Mouse (Mus musculus): ENCODE measurements at regions not wholly inside any gene's neighbourhood (a gene's known extent, or its start where the extent isn't known, plus 50 kb on each side); places are given as distances from the start of the nearest gene placed in this dataset.

- DNase-seq (ENCODE audit: low spot score) (no peak), ATAC-seq (replicated peaks; ENCODE audit: low FRiP score) (no peak)
- Histone ChIP-seq H3K27ac (ENCODE audit: low read depth, low read length) (no peak overlapping the region), H3K36me3 (ENCODE audit: control insufficient read depth, insufficient read depth, low read length) (no peaks in the 10 kb centered on the region), H3K4me3 (ENCODE audit: low read depth, low read length) (no peak overlapping the region), H3K27me3 (replicated peaks; ENCODE audit: control insufficient read depth, insufficient read depth, low read length) (no peaks in the 10 kb centered on the region), H3K9ac (ENCODE audit: low read depth, low read length) (no peak overlapping the region), H3K4me1 (replicated peaks; ENCODE audit: control insufficient read depth, insufficient read depth, low read length) (no peaks in the 10 kb centered on the region), H3K4me2 (no peak overlapping the region), H3K9me3 (ENCODE audit: control insufficient read depth, low read length) (no peaks in the 10 kb centered on the region)
- 83% methylated on average over 1 of the region's 1 CpGs for WGBS
Measured at GRCm38 (mm10) chr1:194565574-194565973, 52.4 kb upstream of the Plxna2 start.

DNA sequence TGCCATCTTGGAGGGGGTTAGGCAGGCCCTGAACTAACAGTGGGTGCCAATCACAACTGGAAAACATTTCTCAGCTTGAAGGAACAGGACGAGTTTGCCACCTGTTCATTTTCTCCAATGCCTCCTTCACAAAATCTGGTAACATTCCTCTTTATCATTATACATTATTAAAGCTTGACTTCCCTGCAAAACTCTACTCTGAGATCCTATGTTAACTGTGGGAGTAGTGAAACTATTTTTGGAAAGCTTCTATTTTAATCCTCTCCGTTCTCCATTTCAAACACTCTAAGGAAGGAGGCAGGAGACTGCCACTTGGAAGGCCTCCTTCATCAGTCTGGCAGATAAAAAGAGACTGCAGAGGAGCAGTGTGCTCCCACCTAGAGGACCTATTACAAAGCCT is 54.1 kb upstream of the Plxna2 start:
- no peak overlapping the region for H3K4me2 ChIP-seq
- H3K36me3 ChIP-seq (ENCODE audit: control insufficient read depth, insufficient read depth, low read length) = no peaks in the 10 kb centered on the region
- DNase-seq (ENCODE audit: low spot score) (no peak), ATAC-seq (replicated peaks; ENCODE audit: low FRiP score) (no peak)
- no peaks in the 10 kb centered on the region for H3K4me1 ChIP-seq (replicated peaks; ENCODE audit: control insufficient read depth, insufficient read depth, low read length)
- WGBS = 56% methylated on average over 2 of the region's 2 CpGs
- H3K27me3 ChIP-seq (replicated peaks; ENCODE audit: control insufficient read depth, insufficient read depth, low read length) = no peaks in the 10 kb centered on the region
- H3K4me3 ChIP-seq (ENCODE audit: low read depth, low read length) = no peak overlapping the region
- no peak overlapping the region for H3K9ac ChIP-seq (ENCODE audit: low read depth, low read length)
- H3K9me3 ChIP-seq (ENCODE audit: control insufficient read depth, low read length) = no peaks in the 10 kb centered on the region
- H3K27ac ChIP-seq (ENCODE audit: low read depth, low read length) = no peak overlapping the region

DNA sequence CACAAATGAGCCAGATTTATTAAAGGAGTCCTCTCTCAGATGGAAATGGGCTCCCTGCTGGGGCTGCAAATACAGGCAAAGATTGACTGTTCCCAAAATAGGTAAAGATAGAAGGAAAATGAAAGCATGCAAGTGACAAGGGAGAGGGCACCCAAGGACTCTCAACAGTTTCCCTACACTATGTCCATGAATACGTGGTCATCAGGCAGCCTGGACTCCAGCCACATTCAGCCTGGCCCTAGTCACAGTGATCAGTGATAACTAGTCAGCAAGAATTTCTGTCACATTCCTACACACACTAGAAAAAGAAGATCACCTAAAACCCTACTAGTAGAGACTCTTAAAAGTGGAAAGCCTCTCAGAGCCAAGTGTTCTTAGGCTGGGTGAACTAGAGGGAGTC is 56.9 kb upstream of the Plxna2 start:
- Histone ChIP-seq H3K27me3 (replicated peaks; ENCODE audit: control insufficient read depth, insufficient read depth, low read length) (no peaks in the 10 kb centered on the region), H3K4me2 (no peak overlapping the region), H3K4me3 (ENCODE audit: low read depth, low read length) (no peak overlapping the region), H3K27ac (ENCODE audit: low read depth, low read length) (no peak overlapping the region), H3K36me3 (ENCODE audit: control insufficient read depth, insufficient read depth, low read length) (no peaks in the 10 kb centered on the region), H3K9me3 (ENCODE audit: control insufficient read depth, low read length) (no peaks in the 10 kb centered on the region), H3K4me1 (replicated peaks; ENCODE audit: control insufficient read depth, insufficient read depth, low read length) (no peaks in the 10 kb centered on the region), H3K9ac (ENCODE audit: low read depth, low read length) (no peak overlapping the region)
- no peak for ATAC-seq (replicated peaks; ENCODE audit: low FRiP score)
- DNase-seq (ENCODE audit: low spot score) = no peak
- WGBS = 58% methylated on average over 1 of the region's 1 CpGs

DNA sequence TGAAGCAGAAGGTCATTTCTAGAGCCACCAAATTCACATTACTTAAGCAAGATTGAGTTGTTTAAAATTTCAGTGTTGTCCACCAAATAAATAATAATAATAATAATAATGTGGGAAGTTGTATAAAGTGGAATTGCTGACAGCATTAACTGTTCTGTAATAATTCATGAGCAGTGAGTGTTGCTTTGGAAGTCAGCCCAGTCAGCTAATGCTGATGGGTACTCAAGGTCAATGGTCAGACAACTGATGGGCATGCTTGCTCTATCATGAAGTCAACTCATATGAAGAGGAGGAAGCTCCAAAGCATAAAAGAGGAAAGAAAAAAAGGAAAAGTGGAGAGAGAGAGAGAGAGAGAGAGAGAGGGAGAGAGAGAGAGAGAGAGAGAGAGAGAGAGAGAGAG is 69.4 kb upstream of the Plxna2 start:
- no peaks in the 10 kb centered on the region for H3K36me3 ChIP-seq (ENCODE audit: control insufficient read depth, insufficient read depth, low read length)
- no peak overlapping the region for H3K27ac ChIP-seq (ENCODE audit: low read depth, low read length)
- H3K9me3 ChIP-seq (ENCODE audit: control insufficient read depth, low read length) = no peaks in the 10 kb centered on the region
- H3K27me3 ChIP-seq (replicated peaks; ENCODE audit: control insufficient read depth, insufficient read depth, low read length) = no peaks in the 10 kb centered on the region
- no peak overlapping the region for H3K9ac ChIP-seq (ENCODE audit: low read depth, low read length)
- H3K4me2 ChIP-seq = no peak overlapping the region
- no peak for DNase-seq (ENCODE audit: low spot score)
- ATAC-seq (replicated peaks; ENCODE audit: low FRiP score) = no peak
- no peak overlapping the region for H3K4me3 ChIP-seq (ENCODE audit: low read depth, low read length)
- no peaks in the 10 kb centered on the region for H3K4me1 ChIP-seq (replicated peaks; ENCODE audit: control insufficient read depth, insufficient read depth, low read length)

- Histone ChIP-seq H3K36me3 (ENCODE audit: control insufficient read depth, insufficient read depth, low read length) (no peaks in the 10 kb centered on the region), H3K27ac (ENCODE audit: low read depth, low read length) (no peak overlapping the region), H3K9ac (ENCODE audit: low read depth, low read length) (no peak overlapping the region), H3K9me3 (ENCODE audit: control insufficient read depth, low read length) (no peaks in the 10 kb centered on the region), H3K4me2 (no peak overlapping the region), H3K4me3 (ENCODE audit: low read depth, low read length) (no peak overlapping the region), H3K4me1 (replicated peaks; ENCODE audit: control insufficient read depth, insufficient read depth, low read length) (no peaks in the 10 kb centered on the region), H3K27me3 (replicated peaks; ENCODE audit: control insufficient read depth, insufficient read depth, low read length) (no peaks in the 10 kb centered on the region)
- ATAC-seq (replicated peaks; ENCODE audit: low FRiP score) = no peak
- 83% methylated on average over 1 of the region's 1 CpGs for WGBS
- DNase-seq (ENCODE audit: low spot score) = no peak
Measured at GRCm38 (mm10) chr1:194548243-194548642, 69.8 kb upstream of the Plxna2 start.

DNA sequence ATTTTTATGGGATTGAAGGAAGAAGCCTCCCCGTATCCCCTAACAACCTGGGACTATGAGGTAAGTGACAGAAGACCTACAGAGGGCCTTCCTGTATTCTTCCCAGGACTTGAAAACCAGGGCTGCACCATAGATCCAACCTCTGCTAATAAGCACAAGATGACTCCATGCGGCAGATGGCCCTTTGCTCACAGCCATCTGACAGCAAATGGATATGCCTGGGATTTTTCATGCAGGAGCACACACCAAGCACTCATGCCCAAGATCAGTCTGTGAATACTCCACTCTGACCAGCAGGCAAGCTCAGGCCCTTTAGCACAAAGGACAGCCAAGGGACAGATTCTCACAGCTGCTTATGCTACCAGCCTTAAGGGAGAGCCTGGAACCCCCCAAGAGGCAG is 77.1 kb upstream of the Plxna2 start:
- ATAC-seq (replicated peaks; ENCODE audit: low FRiP score) (no peak), DNase-seq (ENCODE audit: low spot score) (no peak)
- Histone ChIP-seq H3K27ac (ENCODE audit: low read depth, low read length) (no peak overlapping the region), H3K27me3 (replicated peaks; ENCODE audit: control insufficient read depth, insufficient read depth, low read length) (no peaks in the 10 kb centered on the region), H3K9ac (ENCODE audit: low read depth, low read length) (no peak overlapping the region), H3K4me1 (replicated peaks; ENCODE audit: control insufficient read depth, insufficient read depth, low read length) (no peaks in the 10 kb centered on the region), H3K4me2 (no peak overlapping the region), H3K4me3 (ENCODE audit: low read depth, low read length) (no peak overlapping the region), H3K9me3 (ENCODE audit: control insufficient read depth, low read length) (no peaks in the 10 kb centered on the region), H3K36me3 (ENCODE audit: control insufficient read depth, insufficient read depth, low read length) (no peaks in the 10 kb centered on the region)
- 87% methylated on average over 2 of the region's 2 CpGs for WGBS

DNA sequence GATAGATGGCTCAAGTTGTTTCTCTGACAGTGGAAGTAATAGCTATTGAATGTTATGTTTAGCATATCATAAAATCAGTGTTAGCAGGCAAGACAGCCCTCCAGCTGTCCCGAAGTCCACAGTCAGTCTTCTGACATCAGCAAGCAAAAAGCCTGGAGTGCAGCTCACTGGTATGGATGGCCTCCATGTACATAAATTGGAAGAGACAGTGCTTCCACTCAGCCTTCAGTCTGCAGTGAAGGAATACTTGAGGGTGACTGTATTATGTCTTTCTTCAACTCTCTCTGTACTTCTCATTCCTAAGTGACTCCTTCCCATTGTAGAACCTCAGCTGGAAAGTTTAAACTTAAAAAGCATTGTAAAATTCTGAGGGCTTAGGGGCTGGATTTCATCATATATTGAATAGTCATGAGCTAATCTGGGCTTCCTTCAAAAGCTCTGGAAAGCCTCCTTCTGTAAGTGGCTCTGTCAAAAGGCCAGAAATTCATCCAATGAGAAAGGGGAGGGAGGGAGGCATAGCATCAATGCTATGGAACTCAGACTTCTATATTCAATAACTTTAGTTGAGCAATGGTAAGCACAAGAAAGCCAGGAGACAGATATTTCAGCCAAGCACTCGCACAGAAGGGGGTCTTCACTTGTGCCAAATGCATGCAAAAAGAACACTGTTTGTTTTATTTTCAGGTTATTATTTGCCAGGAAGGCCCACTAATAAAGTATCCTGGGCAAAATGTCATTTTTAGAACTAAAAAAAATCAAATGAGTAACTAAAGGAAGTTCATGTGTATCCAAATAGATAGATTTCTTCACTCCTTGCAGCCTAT is 90.5 kb upstream of the Plxna2 start:
- Histone ChIP-seq H3K4me3 (ENCODE audit: low read depth, low read length) (no peak overlapping the region), H3K27me3 (replicated peaks; ENCODE audit: control insufficient read depth, insufficient read depth, low read length) (no peaks in the 10 kb centered on the region), H3K9ac (ENCODE audit: low read depth, low read length) (no peak overlapping the region), H3K4me1 (replicated peaks; ENCODE audit: control insufficient read depth, insufficient read depth, low read length) (no peaks in the 10 kb centered on the region), H3K4me2 (no peak overlapping the region), H3K27ac (ENCODE audit: low read depth, low read length) (no peak overlapping the region), H3K9me3 (ENCODE audit: control insufficient read depth, low read length) (no peaks in the 10 kb centered on the region), H3K36me3 (ENCODE audit: control insufficient read depth, insufficient read depth, low read length) (no peaks in the 10 kb centered on the region)
- ATAC-seq (replicated peaks; ENCODE audit: low FRiP score) (no peak), DNase-seq (ENCODE audit: low spot score) (no peak)
- 62% methylated on average over 2 of the region's 2 CpGs for WGBS

- no peak overlapping the region for H3K27ac ChIP-seq (ENCODE audit: low read depth, low read length)
- WGBS = 92% methylated on average over 2 of the region's 2 CpGs
- no peaks in the 10 kb centered on the region for H3K27me3 ChIP-seq (replicated peaks; ENCODE audit: control insufficient read depth, insufficient read depth, low read length)
- no peak overlapping the region for H3K9ac ChIP-seq (ENCODE audit: low read depth, low read length)
- no peaks in the 10 kb centered on the region for H3K36me3 ChIP-seq (ENCODE audit: control insufficient read depth, insufficient read depth, low read length)
- H3K4me2 ChIP-seq = no peak overlapping the region
- H3K4me3 ChIP-seq (ENCODE audit: low read depth, low read length) = no peak overlapping the region
- DNase-seq (ENCODE audit: low spot score) (no peak), ATAC-seq (replicated peaks; ENCODE audit: low FRiP score) (no peak)
- no peaks in the 10 kb centered on the region for H3K9me3 ChIP-seq (ENCODE audit: control insufficient read depth, low read length)
- no peaks in the 10 kb centered on the region for H3K4me1 ChIP-seq (replicated peaks; ENCODE audit: control insufficient read depth, insufficient read depth, low read length)
Measured at GRCm38 (mm10) chr1:194524976-194525375, 93.0 kb upstream of the Plxna2 start.

DNA sequence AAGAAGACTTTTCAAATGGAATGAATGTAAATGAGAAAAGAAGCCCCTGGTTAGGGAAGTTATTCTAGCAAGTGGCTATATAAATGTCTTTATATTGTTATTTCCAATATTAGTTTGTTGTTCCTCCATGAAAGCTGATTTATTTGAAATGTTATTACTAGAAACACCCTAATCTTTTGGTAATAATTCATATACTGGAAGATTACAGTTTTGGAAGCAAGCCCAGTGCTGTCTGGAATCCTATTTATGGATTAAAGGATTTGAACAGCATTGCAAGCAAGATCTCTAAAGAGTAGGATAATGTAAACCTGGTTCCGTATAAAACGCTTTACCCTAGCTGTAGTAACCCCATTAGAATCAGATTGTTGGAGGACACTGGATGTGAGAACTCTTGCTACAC is 96.8 kb upstream of the Plxna2 start:
- Histone ChIP-seq H3K36me3 (ENCODE audit: control insufficient read depth, insufficient read depth, low read length) (no peaks in the 10 kb centered on the region), H3K4me3 (ENCODE audit: low read depth, low read length) (no peak overlapping the region), H3K27me3 (replicated peaks; ENCODE audit: control insufficient read depth, insufficient read depth, low read length) (no peaks in the 10 kb centered on the region), H3K27ac (ENCODE audit: low read depth, low read length) (no peak overlapping the region), H3K4me1 (replicated peaks; ENCODE audit: control insufficient read depth, insufficient read depth, low read length) (no peaks in the 10 kb centered on the region), H3K9ac (ENCODE audit: low read depth, low read length) (no peak overlapping the region), H3K9me3 (ENCODE audit: control insufficient read depth, low read length) (no peaks in the 10 kb centered on the region), H3K4me2 (no peak overlapping the region)
- no peak for DNase-seq (ENCODE audit: low spot score)
- ATAC-seq (replicated peaks; ENCODE audit: low FRiP score) = no peak
- 73% methylated on average over 2 of the region's 2 CpGs for WGBS

Measured in liver, embryonic 11.5 days (tissue).